7 mouse cellular contexts compared by ENCODE assay signal in genomic region chr12:112828501-112829243, GRCm38 (mm10). TPM values are rescaled to one million over a fixed set of nuclear protein-coding genes. Genes with fewer than 3 reads are reported as not detected.
A peak's percentile ranks its signal among the peaks of the same experiment; 100 is the strongest.
DNase-seq lines count a peak whose midpoint lies in the region; ATAC-seq lines count a peak whose summit lies in the region.

No protein-coding gene starts in this region.

- H3K27me3 ChIP-seq in embryonic facial prominence, embryonic 15.5 days = no peaks in the 10 kb centered on the region
- no peaks in the 10 kb centered on the region for H3K27me3 ChIP-seq in stomach, embryonic 14.5 days (ENCODE audit: control insufficient read depth, insufficient read depth, low read length)

- H3K9ac ChIP-seq in embryonic facial prominence, embryonic 15.5 days = peak overlapping the region; percentile 97
- peak overlapping the region; percentile 86 for H3K9ac ChIP-seq in stomach, embryonic 14.5 days (replicated peaks; ENCODE audit: low read depth, low read length)

- peak; percentile 87 for ATAC-seq in embryonic facial prominence, embryonic 15.5 days (ENCODE audit: insufficient number of reproducible peaks, low FRiP score, low TSS enrichment, low read depth)
- ATAC-seq in inflammation-experienced regulatory T-cells, adult 6 months = peak; percentile 67
- peak; percentile 83 for ATAC-seq in stomach, embryonic 14.5 days (ENCODE audit: insufficient number of reproducible peaks, insufficient read depth, low FRiP score, low read depth)

- H3K4me2 ChIP-seq in embryonic facial prominence, embryonic 15.5 days (replicated peaks) = peak overlapping the region; percentile 69
- H3K4me2 ChIP-seq in stomach, embryonic 14.5 days (replicated peaks; ENCODE audit: low read depth, low read length) = peak overlapping the region; percentile 73

- peak overlapping the region; percentile 93 for H3K4me3 ChIP-seq in embryonic facial prominence, embryonic 15.5 days (replicated peaks)
- peak overlapping the region; percentile 99 for H3K4me3 ChIP-seq in stomach, embryonic 14.5 days (ENCODE audit: low read depth, low read length)

- H3K9me3 ChIP-seq in embryonic facial prominence, embryonic 15.5 days (replicated peaks) = no peaks in the 10 kb centered on the region
- no peaks in the 10 kb centered on the region for H3K9me3 ChIP-seq in stomach, embryonic 14.5 days (ENCODE audit: control insufficient read depth, low read depth, low read length)

- H3K36me3 ChIP-seq in embryonic facial prominence, embryonic 15.5 days = peaks cover 44% of the 10 kb centered on the region
- H3K36me3 ChIP-seq in stomach, embryonic 14.5 days (ENCODE audit: control insufficient read depth, insufficient read depth, low read length) = peaks cover 17% of the 10 kb centered on the region

- peaks cover 51% of the 10 kb centered on the region for H3K4me1 ChIP-seq in embryonic facial prominence, embryonic 15.5 days
- H3K4me1 ChIP-seq in stomach, embryonic 14.5 days (ENCODE audit: control insufficient read depth, insufficient read depth, low read length) = peaks cover 30% of the 10 kb centered on the region

- under 1% methylated on average over 43 of the region's 51 CpGs for WGBS in embryonic facial prominence, embryonic 15.5 days
- under 1% methylated on average over 44 of the region's 51 CpGs for WGBS in stomach, embryonic 14.5 days

- H3K27ac ChIP-seq in embryonic facial prominence, embryonic 15.5 days (replicated peaks) = peak overlapping the region; percentile 94
- peak overlapping the region; percentile 90 for H3K27ac ChIP-seq in stomach, embryonic 14.5 days (ENCODE audit: low read length)

- peak; percentile 84 for DNase-seq in layer of hippocampus, adult 9-11 months
- DNase-seq in layer of hippocampus, postnatal 25 days (ENCODE audit: extremely low spot score in 1 of 2, low spot score in 1 of 2) = no peak
- peak; percentile 72 for DNase-seq in T-cell, adult 2 months (ENCODE audit: low spot score)
- peak; percentile 73 for DNase-seq in lung, postnatal 36 days

RNA-seq across cellular contexts. Expression of gene Cdca4, which starts 0.6 kb away (rescaled TPM):
- 1 to 10 TPM; 8.0 to 9.7 TPM for total RNA-seq in layer of hippocampus, postnatal 25 days (2021)
- polyA plus RNA-seq in embryonic facial prominence, embryonic 15.5 days (2015; fragmentation: Nextera tagmentation; extraction: Ambion mirVana) = 99.7 and 110 TPM in 2 replicates
- 10 to 100 TPM; 67.6 to 86.3 (median 83.9) TPM for polyA plus RNA-seq in inflammation-experienced regulatory T-cells, adult 6 months (2017; shearing (Covaris generic))
- 123 and 130 TPM in 2 replicates for polyA plus RNA-seq in stomach, embryonic 14.5 days (2014; fragmentation: Nextera tagmentation; extraction: Ambion mirVana)

RNA-seq across cellular contexts. Expression of gene Clba1, which starts 19.9 kb away (rescaled TPM):
- total RNA-seq in layer of hippocampus, postnatal 25 days (2021) = 10 to 100 TPM; 13.5 to 14.7 TPM
- polyA plus RNA-seq in embryonic facial prominence, embryonic 15.5 days (2015; fragmentation: Nextera tagmentation; extraction: Ambion mirVana) = 10.9 and 16.5 TPM in 2 replicates
- under 1 TPM in 2 of 3 experiments, not detected in 1; 0.33 to 0.50 TPM for polyA plus RNA-seq in inflammation-experienced regulatory T-cells, adult 6 months (2017; shearing (Covaris generic))
- 6.1 and 8.2 TPM in 2 replicates for polyA plus RNA-seq in stomach, embryonic 14.5 days (2014; fragmentation: Nextera tagmentation; extraction: Ambion mirVana)

RNA-seq across cellular contexts. Expression of gene Ahnak2, which starts 26.2 kb away (rescaled TPM):
- total RNA-seq in layer of hippocampus, postnatal 25 days (2021) = 1 to 10 TPM; 3.2 to 3.5 TPM
- 8.5 and 10.3 TPM in 2 replicates for polyA plus RNA-seq in embryonic facial prominence, embryonic 15.5 days (2015; fragmentation: Nextera tagmentation; extraction: Ambion mirVana)
- polyA plus RNA-seq in inflammation-experienced regulatory T-cells, adult 6 months (2017; shearing (Covaris generic)) = not detected
- polyA plus RNA-seq in stomach, embryonic 14.5 days (2014; fragmentation: Nextera tagmentation; extraction: Ambion mirVana) = 4.6 and 5.0 TPM in 2 replicates

RNA-seq across cellular contexts. Expression of gene Gpr132, which starts 39.4 kb away (rescaled TPM):
- total RNA-seq in layer of hippocampus, postnatal 25 days (2021) = under 1 TPM in 1 of 2 experiments, not detected in 1; 0.10 TPM
- polyA plus RNA-seq in embryonic facial prominence, embryonic 15.5 days (2015; fragmentation: Nextera tagmentation; extraction: Ambion mirVana) = 0.35 and 0.41 TPM in 2 replicates
- polyA plus RNA-seq in inflammation-experienced regulatory T-cells, adult 6 months (2017; shearing (Covaris generic)) = 10 to 100 TPM; 71.4 to 79.0 (median 77.8) TPM
- polyA plus RNA-seq in stomach, embryonic 14.5 days (2014; fragmentation: Nextera tagmentation; extraction: Ambion mirVana) = 0.26 and 0.52 TPM in 2 replicates

Comparison
In these comparisons a context has a peak if more than half of its experiments do, and no peak if none do; other contexts are left out.
1. DNase-seq: peak in layer of hippocampus, adult 9-11 months (single experiment), T-cell, adult 2 months (single experiment) and lung, postnatal 36 days (single experiment); none in layer of hippocampus, postnatal 25 days (0 of 2).
2. Peak in every context shown above with its lines, with median percentiles within 50 percentile points of each other: ATAC-seq.